Mouse (Mus musculus) bone marrow, adult 2 months (tissue): ENCODE data around the gene Eif4g3.

Experiments
- CTCF ChIP-seq: fragments of 200-500 bp; IDR thresholded peaks from 2 replicates; pipeline ENCODE4 v1.5.1; 2011; ENCODE audit warnings: low read length, control low read depth; ENCODE audit not compliant: control insufficient read depth, insufficient read depth
- POLR2A ChIP-seq: fragments of 200-500 bp; IDR thresholded peaks from 2 replicates; pipeline ENCODE4 v1.6.1; 2011; ENCODE audit warnings: low read depth, mild to moderate bottlenecking, control low read depth, low read length, borderline replicate concordance; ENCODE audit not compliant: control insufficient read depth

- TF ChIP-seq POLR2A, result no peak
- no peak for TF ChIP-seq CTCF
Measured at GRCm38 (mm10) chr4:138185961-138186360, 193.1 kb downstream of the Eif4g3 start.
